Mouse (Mus musculus) megakaryocyte, embryonic 14.5 days (primary cell): ENCODE data around the gene Shld2.

ENCODE experiments used
- FLI1 ChIP-seq: IDR thresholded peaks from 2 replicates; pipeline ENCODE4 v1.6.1; 2012; ENCODE audit warnings: low read length, inconsistent platforms, mixed read lengths
- GATA1 ChIP-seq: IDR thresholded peaks from 3 replicates; pipeline ENCODE4 v1.6.1; 2012; ENCODE audit warnings: mixed read lengths, low read length, inconsistent platforms, borderline replicate concordance

- TF ChIP-seq GATA1 (no peak), FLI1 (no peak)
These were observed 38.7 kb upstream of the Shld2 start for GRCm38 (mm10) chr14:34349007-34349406.
